Mouse (Mus musculus): ENCODE results near the gene Peli1.

DNA sequence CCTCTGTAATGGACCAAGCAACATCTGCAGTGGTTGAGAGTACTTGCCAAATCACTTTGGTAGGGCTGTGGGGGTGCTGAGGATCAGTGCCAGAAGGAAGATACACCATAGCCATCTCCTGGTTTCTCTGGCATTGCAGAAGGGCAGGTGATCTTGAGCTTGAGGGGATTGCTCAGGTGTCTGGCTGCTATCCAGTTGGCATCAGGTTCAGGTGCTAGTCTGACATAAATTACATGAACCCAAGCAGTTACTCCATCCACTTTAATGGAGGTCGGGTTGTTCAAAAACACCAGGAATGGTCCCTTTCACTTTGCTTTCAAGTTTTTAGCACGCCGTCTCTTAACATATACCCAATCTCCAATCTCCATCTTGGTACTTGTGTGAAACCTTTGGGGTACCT, 103.8 kb downstream of the Peli1 start:
- no peak for TF ChIP-seq CTCF (IDR thresholded peaks at IDR 0.05; ENCODE audit: borderline replicate concordance, extremely low read depth, insufficient read depth, insufficient read length)
- no peak for TF ChIP-seq POLR2A (IDR thresholded peaks at IDR 0.05; ENCODE audit: borderline replicate concordance, extremely low read depth, insufficient read depth, insufficient read length, poor library complexity, severe bottlenecking)

Measured in brain, embryonic 14.5 days (tissue).